Mouse (Mus musculus): ENCODE measurements at regions not wholly inside any gene's neighbourhood (a gene's known extent, or its start where the extent isn't known, plus 50 kb on each side); places are given as distances from the start of the nearest gene placed in this dataset.

- TF ChIP-seq POLR2A (IDR thresholded peaks at IDR 0.05; ENCODE audit: borderline replicate concordance, extremely low read depth, low read depth, low read length) (no peak), CTCF (IDR thresholded peaks at IDR 0.05; ENCODE audit: insufficient read depth, low read length) (no peak)
- no peaks in the 10 kb centered on the region for H3K4me1 ChIP-seq (ENCODE audit: control insufficient read depth, insufficient read depth, low read length)
- 33% methylated on average over 4 of the region's 4 CpGs for WGBS
- H3K4me3 ChIP-seq (replicated peaks; ENCODE audit: extremely low read depth, low read depth, low read length) = no peak overlapping the region
- DNase-seq = no peak
These were observed 578.9 kb downstream of the Kctd12 start for GRCm38 (mm10) chr14:102403397-102404115.

- no peak for DNase-seq
- Histone ChIP-seq H3K4me1 (ENCODE audit: control insufficient read depth, insufficient read depth, low read length) (no peaks in the 10 kb centered on the region), H3K4me3 (replicated peaks; ENCODE audit: extremely low read depth, low read depth, low read length) (no peak overlapping the region)
- 45% methylated on average over 4 of the region's 4 CpGs for WGBS
- no peak for TF ChIP-seq POLR2A (IDR thresholded peaks at IDR 0.05; ENCODE audit: borderline replicate concordance, extremely low read depth, low read depth, low read length)
- no peak for TF ChIP-seq CTCF (IDR thresholded peaks at IDR 0.05; ENCODE audit: insufficient read depth, low read length)
These were observed 580.3 kb downstream of the Kctd12 start for GRCm38 (mm10) chr14:102402061-102402689.

GRCm38 (mm10) chr14:102396036-102396734 is 586.3 kb downstream of the Kctd12 start:
- WGBS = 71% methylated on average over 7 of the region's 7 CpGs
- Histone ChIP-seq H3K4me1 (ENCODE audit: control insufficient read depth, insufficient read depth, low read length) (no peaks in the 10 kb centered on the region), H3K4me3 (replicated peaks; ENCODE audit: extremely low read depth, low read depth, low read length) (no peak overlapping the region)
- TF ChIP-seq POLR2A (IDR thresholded peaks at IDR 0.05; ENCODE audit: borderline replicate concordance, extremely low read depth, low read depth, low read length) (no peak), CTCF (IDR thresholded peaks at IDR 0.05; ENCODE audit: insufficient read depth, low read length) (no peak)
- no peak for DNase-seq

- H3K4me1 ChIP-seq (ENCODE audit: control insufficient read depth, insufficient read depth, low read length) = no peaks in the 10 kb centered on the region
- no peak overlapping the region for H3K4me3 ChIP-seq (replicated peaks; ENCODE audit: extremely low read depth, low read depth, low read length)
- DNase-seq = no peak
- 54% methylated on average over 3 of the region's 3 CpGs for WGBS
- TF ChIP-seq POLR2A (IDR thresholded peaks at IDR 0.05; ENCODE audit: borderline replicate concordance, extremely low read depth, low read depth, low read length) (no peak), CTCF (IDR thresholded peaks at IDR 0.05; ENCODE audit: insufficient read depth, low read length) (no peak)
These were observed 590.1 kb downstream of the Kctd12 start for GRCm38 (mm10) chr14:102392351-102392750.

GRCm38 (mm10) chr14:102372994-102373567 is 609.4 kb downstream of the Kctd12 start:
- no peak for DNase-seq
- WGBS = 73% methylated on average over 5 of the region's 5 CpGs

GRCm38 (mm10) chr14:102361589-102361988 is 620.8 kb downstream of the Kctd12 start:
- TF ChIP-seq POLR2A (IDR thresholded peaks at IDR 0.05; ENCODE audit: borderline replicate concordance, extremely low read depth, low read depth, low read length) (no peak), CTCF (IDR thresholded peaks at IDR 0.05; ENCODE audit: insufficient read depth, low read length) (no peak)
- WGBS = 70% methylated on average over 2 of the region's 2 CpGs
- Histone ChIP-seq H3K4me1 (ENCODE audit: control insufficient read depth, insufficient read depth, low read length) (no peaks in the 10 kb centered on the region), H3K4me3 (replicated peaks; ENCODE audit: extremely low read depth, low read depth, low read length) (no peak overlapping the region)
- no peak for DNase-seq

More at GRCm38 (mm10) chr14:102372994-102373567, 609.4 kb downstream of the Kctd12 start:
- no peaks in the 10 kb centered on the region for H3K4me1 ChIP-seq (ENCODE audit: control insufficient read depth, insufficient read depth, low read length)
- TF ChIP-seq POLR2A (IDR thresholded peaks at IDR 0.05; ENCODE audit: borderline replicate concordance, extremely low read depth, low read depth, low read length) (no peak), CTCF (IDR thresholded peaks at IDR 0.05; ENCODE audit: insufficient read depth, low read length) (no peak)
- H3K4me3 ChIP-seq (replicated peaks; ENCODE audit: extremely low read depth, low read depth, low read length) = no peak overlapping the region

- TF ChIP-seq CTCF (IDR thresholded peaks at IDR 0.05; ENCODE audit: insufficient read depth, low read length) (no peak), POLR2A (IDR thresholded peaks at IDR 0.05; ENCODE audit: borderline replicate concordance, extremely low read depth, low read depth, low read length) (no peak)
- no peak overlapping the region for H3K4me3 ChIP-seq (replicated peaks; ENCODE audit: extremely low read depth, low read depth, low read length)
- H3K4me1 ChIP-seq (ENCODE audit: control insufficient read depth, insufficient read depth, low read length) = no peaks in the 10 kb centered on the region
- DNase-seq = no peak
These were observed 599.7 kb downstream of the Lmo7 start for GRCm38 (mm10) chr14:102329409-102329808.

- DNase-seq = no peak
- Histone ChIP-seq H3K4me1 (ENCODE audit: control insufficient read depth, insufficient read depth, low read length) (no peaks in the 10 kb centered on the region), H3K4me3 (replicated peaks; ENCODE audit: extremely low read depth, low read depth, low read length) (no peak overlapping the region)
- WGBS = 54% methylated on average over 6 of the region's 6 CpGs
- TF ChIP-seq CTCF (IDR thresholded peaks at IDR 0.05; ENCODE audit: insufficient read depth, low read length) (no peak), POLR2A (IDR thresholded peaks at IDR 0.05; ENCODE audit: borderline replicate concordance, extremely low read depth, low read depth, low read length) (no peak)
These were observed 576.6 kb downstream of the Lmo7 start for GRCm38 (mm10) chr14:102306332-102306731.

GRCm38 (mm10) chr14:102302826-102303225 is 573.1 kb downstream of the Lmo7 start:
- Histone ChIP-seq H3K4me1 (ENCODE audit: control insufficient read depth, insufficient read depth, low read length) (no peaks in the 10 kb centered on the region), H3K4me3 (replicated peaks; ENCODE audit: extremely low read depth, low read depth, low read length) (no peak overlapping the region)
- DNase-seq = no peak
- no peak for TF ChIP-seq POLR2A (IDR thresholded peaks at IDR 0.05; ENCODE audit: borderline replicate concordance, extremely low read depth, low read depth, low read length)
- TF ChIP-seq CTCF (IDR thresholded peaks at IDR 0.05; ENCODE audit: insufficient read depth, low read length) = no peak
- 74% methylated on average over 2 of the region's 2 CpGs for WGBS
